Mouse (Mus musculus): ENCODE data around the gene Rfc5.
"Not testable (repeated sequence)": the region's sequence is repeated elsewhere in the genome, so short reads cannot be mapped to it uniquely, and the experiment has no call there.

Rfc5 gene

GRCm38 (mm10) chr5:117388877-117389276, at the start of gene Rfc5:
TSS of gene Rfc5 (minus strand) at chr5:117389047.
- peak; percentile 97 for DNase-seq (ENCODE audit: inconsistent age in 2 of 2, low spot score in 1 of 2)

- DNase-seq (ENCODE audit: inconsistent age in 2 of 2, low spot score in 1 of 2), result peak; percentile 23 to 41
These were observed 44.7 kb upstream of the Rfc5 start for GRCm38 (mm10) chr5:117433501-117433900.

GRCm38 (mm10) chr5:117417442-117417841, 28.6 kb upstream of the Rfc5 start:
- no peak for DNase-seq (ENCODE audit: inconsistent age in 2 of 2, low spot score in 1 of 2)

DNA sequence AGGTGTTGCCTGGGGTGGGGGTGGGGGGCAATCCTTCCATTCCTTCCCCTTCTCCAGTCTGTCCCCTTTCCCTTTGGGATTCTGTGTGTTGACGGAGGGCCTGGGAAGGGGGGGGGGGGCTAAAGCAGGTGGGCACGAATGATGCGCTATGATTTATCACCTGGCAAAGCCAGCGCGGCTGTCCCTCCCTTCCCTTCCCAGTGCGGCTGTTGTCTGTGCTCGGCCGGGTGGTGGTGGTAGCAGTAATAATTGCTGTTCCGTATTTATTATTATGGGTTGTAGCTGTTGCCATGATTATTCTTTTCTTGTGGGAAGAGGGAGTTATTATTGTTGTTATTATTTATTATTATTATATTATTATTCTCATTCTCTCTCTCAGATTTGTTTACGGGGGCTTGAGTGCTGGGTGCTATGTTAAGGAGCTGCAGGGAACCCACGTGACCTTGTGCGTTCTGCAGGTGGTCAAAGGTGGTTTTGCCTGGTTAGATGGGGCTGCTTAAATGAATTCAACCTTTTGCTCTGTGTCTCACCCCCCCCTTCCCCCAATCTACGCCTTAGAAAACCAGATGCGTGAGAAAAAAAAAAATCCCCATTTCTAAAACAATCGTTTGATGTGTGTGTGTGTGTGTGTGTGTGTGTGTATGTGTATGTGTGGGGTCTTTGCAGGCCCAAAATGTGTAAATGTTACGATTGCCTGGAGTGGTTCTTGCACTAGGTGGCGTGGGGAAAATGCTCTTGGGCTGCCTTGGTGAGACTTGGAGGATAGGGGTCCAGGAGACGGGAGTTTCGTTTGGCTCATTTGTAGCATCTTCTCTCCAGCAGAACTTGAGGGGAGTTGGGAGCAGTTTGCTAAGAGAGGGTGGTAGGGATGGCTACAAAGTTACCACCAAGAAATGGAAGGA, 26.4 kb upstream of the Rfc5 start:
- DNase-seq (ENCODE audit: inconsistent age in 2 of 2, low spot score in 1 of 2), result no peak

GRCm38 (mm10) chr5:117414611-117415010, 25.8 kb upstream of the Rfc5 start:
- no peak for DNase-seq (ENCODE audit: inconsistent age in 2 of 2, low spot score in 1 of 2)

- DNase-seq (ENCODE audit: inconsistent age in 2 of 2, low spot score in 1 of 2), result peak; percentile 56 to 78
These were observed 25.0 kb upstream of the Rfc5 start, which contains the start of gene Ksr2 for GRCm38 (mm10) chr5:117413507-117414501. TSS of gene Ksr2 (plus strand) at chr5:117414000.

- DNase-seq (ENCODE audit: inconsistent age in 2 of 2, low spot score in 1 of 2), result no peak
These were observed 20.5 kb upstream of the Rfc5 start for GRCm38 (mm10) chr5:117409369-117409768.

DNA sequence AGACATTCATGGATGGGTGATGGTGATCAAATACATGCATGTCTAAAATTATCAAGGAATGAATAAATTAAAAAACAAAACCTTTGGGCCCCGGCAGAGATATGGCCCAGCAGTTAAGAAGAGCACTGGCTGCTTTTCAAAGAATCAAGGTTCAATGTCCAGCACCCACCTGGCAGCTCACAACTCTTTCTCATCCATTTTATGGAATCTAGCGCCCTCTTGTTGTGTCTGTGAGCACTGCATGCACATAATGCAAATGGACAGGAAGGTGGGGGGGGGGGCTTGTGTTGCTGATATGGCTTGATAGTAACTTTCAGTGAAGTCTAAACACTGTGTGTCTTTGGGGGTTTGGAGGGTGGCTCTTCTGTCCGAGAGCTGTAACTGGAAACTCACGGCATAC, 19.4 kb upstream of the Rfc5 start:
- peak; percentile 36 to 82 for DNase-seq (ENCODE audit: inconsistent age in 2 of 2, low spot score in 1 of 2)

DNA sequence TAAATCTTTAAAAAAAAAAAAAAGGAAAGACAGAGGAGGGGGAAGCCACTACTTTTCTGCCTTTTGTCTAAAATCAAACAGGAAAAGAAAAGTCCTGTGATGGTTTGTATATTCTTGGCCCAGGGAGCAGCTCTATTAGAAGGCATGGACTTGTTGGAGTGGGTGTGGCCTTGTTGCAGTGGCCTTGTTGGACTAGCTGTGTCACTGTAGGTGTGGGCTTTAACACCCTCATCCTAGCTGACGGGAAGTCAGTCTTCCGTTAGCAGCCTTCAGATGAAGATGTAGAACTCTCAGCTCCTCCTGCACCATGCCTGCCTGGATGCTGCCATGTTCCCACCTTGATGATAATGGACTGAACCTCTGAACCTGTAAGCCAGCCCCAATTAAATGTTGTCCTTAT, 15.8 kb upstream of the Rfc5 start:
- DNase-seq (ENCODE audit: inconsistent age in 2 of 2, low spot score in 1 of 2), result not testable (repeated sequence)

GRCm38 (mm10) chr5:117403609-117404008, 14.8 kb upstream of the Rfc5 start:
- DNase-seq (ENCODE audit: inconsistent age in 2 of 2, low spot score in 1 of 2), result no peak

GRCm38 (mm10) chr5:117399281-117399680, 10.4 kb upstream of the Rfc5 start:
- DNase-seq (ENCODE audit: inconsistent age in 2 of 2, low spot score in 1 of 2), result no peak

DNA sequence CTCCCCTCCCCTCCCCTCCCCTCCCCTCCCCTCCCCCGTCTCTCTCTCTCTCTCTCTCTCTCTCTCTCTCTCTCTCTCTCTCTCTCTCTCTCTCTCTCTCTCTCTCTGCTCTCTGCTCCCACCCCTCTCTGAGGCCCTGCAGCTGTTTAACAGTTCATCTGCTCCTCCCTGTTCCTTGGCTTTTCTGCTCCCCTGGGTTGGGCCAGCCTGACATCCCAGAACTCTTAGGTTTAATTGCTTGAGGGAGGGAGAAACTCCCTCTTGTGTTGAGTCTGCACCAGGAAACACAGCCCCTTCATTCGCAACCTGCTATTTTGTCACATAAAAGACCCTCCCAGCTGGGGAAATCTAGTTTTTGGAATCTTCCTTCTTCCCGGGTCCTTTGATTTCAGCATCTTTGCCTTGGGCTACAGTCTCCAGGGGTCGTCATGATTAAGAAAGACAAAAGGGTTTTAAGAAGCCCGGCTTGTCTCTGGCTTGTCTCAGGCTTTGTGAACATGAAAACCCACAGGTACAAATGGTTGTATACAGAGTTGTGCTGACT, 9.2 kb upstream of the Rfc5 start:
- no peak for DNase-seq (ENCODE audit: inconsistent age in 2 of 2, low spot score in 1 of 2)

DNA sequence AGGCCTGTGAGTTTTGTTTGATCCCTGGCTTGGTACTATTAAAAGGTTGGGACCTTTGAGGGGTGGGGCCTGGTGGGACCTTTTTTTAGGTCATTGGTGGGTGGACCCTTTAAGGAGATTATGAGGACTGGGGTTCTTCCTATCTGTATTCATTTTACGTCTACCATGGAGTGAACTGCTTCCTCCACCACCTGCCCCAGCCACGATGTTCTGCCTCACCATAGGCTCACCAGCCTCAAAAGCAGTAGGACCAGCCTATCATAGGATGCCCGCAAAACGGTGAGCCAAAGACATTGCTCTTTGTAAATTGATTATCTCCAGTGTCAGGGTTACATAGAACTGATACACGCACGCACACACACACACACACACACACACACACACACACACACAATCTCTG, 8.5 kb upstream of the Rfc5 start:
- no peak for DNase-seq (ENCODE audit: inconsistent age in 2 of 2, low spot score in 1 of 2)

- DNase-seq (ENCODE audit: inconsistent age in 2 of 2, low spot score in 1 of 2), result no peak
These were observed 7.8 kb upstream of the Rfc5 start for GRCm38 (mm10) chr5:117396596-117397014.

- no peak for DNase-seq (ENCODE audit: inconsistent age in 2 of 2, low spot score in 1 of 2)
These were observed 7.0 kb upstream of the Rfc5 start for GRCm38 (mm10) chr5:117395834-117396233.

DNA sequence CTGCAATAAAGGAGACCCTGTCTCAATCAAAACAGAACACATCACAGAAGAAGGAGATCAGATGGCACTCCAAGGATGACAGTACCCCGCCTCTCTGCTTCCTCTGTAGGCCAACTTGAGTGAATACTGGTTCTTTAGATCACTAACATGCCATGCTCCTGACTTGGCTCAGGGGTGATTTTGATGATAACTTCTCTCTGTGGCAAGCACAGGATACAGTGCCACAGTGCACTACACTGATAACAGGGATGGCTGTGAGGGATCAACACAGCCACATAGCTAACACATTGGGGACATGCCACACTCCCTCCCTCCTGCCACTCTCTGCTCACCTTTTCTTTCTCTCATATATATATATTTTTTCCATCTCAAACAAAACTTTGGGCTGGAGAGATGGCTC, 2.0 kb upstream of the Rfc5 start:
- DNase-seq (ENCODE audit: inconsistent age in 2 of 2, low spot score in 1 of 2), result no peak

GRCm38 (mm10) chr5:117388296-117388751, 523 bp downstream of the Rfc5 start:
- peak in 1 of 2 experiments; percentile 82 for DNase-seq (ENCODE audit: inconsistent age in 2 of 2, low spot score in 1 of 2)

GRCm38 (mm10) chr5:117383198-117383597, 5.6 kb downstream of the Rfc5 start:
- DNase-seq (ENCODE audit: inconsistent age in 2 of 2, low spot score in 1 of 2), result peak in 1 of 2 experiments; percentile 29

- no peak for DNase-seq (ENCODE audit: inconsistent age in 2 of 2, low spot score in 1 of 2)
These were observed 7.1 kb downstream of the Rfc5 start for GRCm38 (mm10) chr5:117381785-117382184.

- DNase-seq (ENCODE audit: inconsistent age in 2 of 2, low spot score in 1 of 2), result no peak
These were observed 8.6 kb downstream of the Rfc5 start for GRCm38 (mm10) chr5:117380199-117380598.

GRCm38 (mm10) chr5:117377731-117378130, 11.1 kb downstream of the Rfc5 start:
- not testable (repeated sequence) for DNase-seq (ENCODE audit: inconsistent age in 2 of 2, low spot score in 1 of 2)
